26 mouse cellular contexts compared by ENCODE assay signal in the genomic region with DNA sequence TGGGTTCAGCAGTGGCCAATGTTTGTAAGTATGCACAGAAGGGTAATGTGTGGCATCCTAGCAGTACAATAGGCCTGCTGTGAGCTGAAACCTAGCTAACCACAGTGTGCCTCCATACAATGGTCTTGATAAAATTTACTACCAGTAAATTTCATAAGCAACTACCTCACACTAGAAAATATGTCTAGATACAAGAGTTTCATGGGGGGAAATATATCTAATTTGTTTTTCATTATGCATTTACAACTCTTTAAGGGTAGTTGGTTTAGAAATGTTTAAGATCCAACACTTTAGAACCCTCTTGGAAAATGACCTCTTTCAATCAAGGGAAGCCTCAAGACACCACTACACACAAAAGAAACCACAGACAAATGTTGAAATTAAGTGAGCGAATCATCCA.
DNase-seq lines count a peak whose midpoint lies in the region; ATAC-seq and TF ChIP-seq lines count a peak whose summit lies in the region.
"Had no signal": no experiment of that assay in that cellular context is flagged by ENCODE, and none has a peak within 500 bp of the region (broad histone marks: within the 10 kb centered on the region; RNA-seq: fewer than 3 reads in every experiment).

No protein-coding gene starts in this region.

- no peak overlapping the region for H3K9ac ChIP-seq in midbrain, embryonic 11.5 days (ENCODE audit: low read length)
- no peak overlapping the region for H3K9ac ChIP-seq in midbrain, postnatal 0 days (replicated peaks; ENCODE audit: low read length, poor library complexity, severe bottlenecking)
- no peak overlapping the region for H3K9ac ChIP-seq in intestine, postnatal 0 days (ENCODE audit: low read depth, low read length)
- H3K9ac ChIP-seq: embryonic facial prominence, embryonic 13.5 days; embryonic facial prominence, embryonic 15.5 days; forebrain, embryonic 12.5 days had no signal

- H3K4me3 ChIP-seq in midbrain, embryonic 11.5 days (ENCODE audit: low read depth, low read length) = no peak overlapping the region
- no peak overlapping the region for H3K4me3 ChIP-seq in midbrain, postnatal 0 days (ENCODE audit: low read depth, low read length)
- no peak overlapping the region for H3K4me3 ChIP-seq in intestine, postnatal 0 days (ENCODE audit: low read depth, low read length)
- H3K4me3 ChIP-seq in hindbrain, embryonic 10.5 days = no peak overlapping the region
- H3K4me3 ChIP-seq: embryonic facial prominence, embryonic 13.5 days; embryonic facial prominence, embryonic 15.5 days; erythroblast, embryonic 14.5 days; forebrain, embryonic 10.5 days; forebrain, embryonic 12.5 days had no signal

- no peaks in the 10 kb centered on the region for H3K27me3 ChIP-seq in midbrain, embryonic 11.5 days (ENCODE audit: control insufficient read depth, insufficient read depth, low read length)
- H3K27me3 ChIP-seq in midbrain, postnatal 0 days (ENCODE audit: insufficient read depth, low read length) = no peaks in the 10 kb centered on the region
- no peaks in the 10 kb centered on the region for H3K27me3 ChIP-seq in intestine, postnatal 0 days (replicated peaks; ENCODE audit: control insufficient read depth, insufficient read depth, low read length)
- no peaks in the 10 kb centered on the region for H3K27me3 ChIP-seq in hindbrain, embryonic 10.5 days (ENCODE audit: insufficient read depth, poor library complexity, severe bottlenecking)
- H3K27me3 ChIP-seq: CH12.LX; embryonic facial prominence, embryonic 13.5 days; embryonic facial prominence, embryonic 15.5 days; forebrain, embryonic 12.5 days had no signal

- 88% methylated on average over 1 of the region's 1 CpGs for WGBS in midbrain, embryonic 11.5 days
- WGBS in midbrain, postnatal 0 days = 96% methylated on average over 1 of the region's 1 CpGs
- 94% methylated on average over 1 of the region's 1 CpGs for WGBS in intestine, postnatal 0 days
- WGBS in hindbrain, embryonic 10.5 days = 92% methylated on average over 1 of the region's 1 CpGs

- ATAC-seq in midbrain, embryonic 11.5 days (ENCODE audit: low FRiP score) = no peak
- no peak for ATAC-seq in midbrain, postnatal 0 days (ENCODE audit: low FRiP score)
- ATAC-seq in intestine, postnatal 0 days = no peak
- ATAC-seq: activated CD4-positive, CD25-positive, alpha-beta regulatory T cell, adult 4 months; CD4-positive, CD25-positive, alpha-beta regulatory T cell, adult 4 months; forebrain, embryonic 14.5 days; forebrain, embryonic 16.5 days had no signal

- H3K27ac ChIP-seq in midbrain, embryonic 11.5 days (ENCODE audit: low read depth, low read length) = no peak overlapping the region
- no peak overlapping the region for H3K27ac ChIP-seq in midbrain, postnatal 0 days (ENCODE audit: low read depth, low read length)
- H3K27ac ChIP-seq in intestine, postnatal 0 days (ENCODE audit: low read depth, low read length) = no peak overlapping the region
- H3K27ac ChIP-seq in hindbrain, embryonic 10.5 days = no peak overlapping the region
- H3K27ac ChIP-seq: embryonic facial prominence, embryonic 13.5 days; embryonic facial prominence, embryonic 15.5 days; forebrain, embryonic 10.5 days; forebrain, embryonic 12.5 days had no signal

- no peaks in the 10 kb centered on the region for H3K36me3 ChIP-seq in midbrain, embryonic 11.5 days (ENCODE audit: control insufficient read depth, insufficient read depth, low read length)
- no peaks in the 10 kb centered on the region for H3K36me3 ChIP-seq in midbrain, postnatal 0 days (ENCODE audit: insufficient read depth, low read length)
- no peaks in the 10 kb centered on the region for H3K36me3 ChIP-seq in intestine, postnatal 0 days (ENCODE audit: control insufficient read depth, insufficient read depth)
- H3K36me3 ChIP-seq in hindbrain, embryonic 10.5 days = no peaks in the 10 kb centered on the region
- H3K36me3 ChIP-seq: embryonic facial prominence, embryonic 13.5 days; embryonic facial prominence, embryonic 15.5 days; forebrain, embryonic 10.5 days; forebrain, embryonic 12.5 days; G1E had no signal

- H3K9me3 ChIP-seq in midbrain, embryonic 11.5 days (ENCODE audit: control insufficient read depth, low read length) = no peaks in the 10 kb centered on the region
- H3K9me3 ChIP-seq in midbrain, postnatal 0 days (ENCODE audit: low read length) = no peaks in the 10 kb centered on the region
- no peaks in the 10 kb centered on the region for H3K9me3 ChIP-seq in intestine, postnatal 0 days (ENCODE audit: control insufficient read depth)
- H3K9me3 ChIP-seq in hindbrain, embryonic 10.5 days = no peaks in the 10 kb centered on the region
- H3K9me3 ChIP-seq: embryonic facial prominence, embryonic 13.5 days; embryonic facial prominence, embryonic 15.5 days; forebrain, embryonic 10.5 days; forebrain, embryonic 12.5 days had no signal

- H3K4me2 ChIP-seq in midbrain, embryonic 11.5 days = no peak overlapping the region
- no peak overlapping the region for H3K4me2 ChIP-seq in midbrain, postnatal 0 days (ENCODE audit: low read depth, low read length, poor library complexity, severe bottlenecking)
- H3K4me2 ChIP-seq in intestine, postnatal 0 days (replicated peaks; ENCODE audit: low read depth) = no peak overlapping the region
- H3K4me2 ChIP-seq: embryonic facial prominence, embryonic 13.5 days; embryonic facial prominence, embryonic 15.5 days; forebrain, embryonic 12.5 days had no signal

- no peak for TF ChIP-seq CTCF in midbrain, postnatal 0 days (IDR thresholded peaks at IDR 0.05)
- no peak for TF ChIP-seq CTCF in intestine, postnatal 0 days (IDR thresholded peaks at IDR 0.05; ENCODE audit: low read depth)

- H3K4me1 ChIP-seq in midbrain, embryonic 11.5 days (ENCODE audit: control insufficient read depth, insufficient read depth, low read length) = no peaks in the 10 kb centered on the region
- H3K4me1 ChIP-seq in midbrain, postnatal 0 days (ENCODE audit: insufficient read depth, low read length) = no peaks in the 10 kb centered on the region
- H3K4me1 ChIP-seq in intestine, postnatal 0 days (replicated peaks; ENCODE audit: control insufficient read depth, insufficient read depth, low read length) = no peaks in the 10 kb centered on the region
- no peaks in the 10 kb centered on the region for H3K4me1 ChIP-seq in hindbrain, embryonic 10.5 days (replicated peaks)
- H3K4me1 ChIP-seq: embryonic facial prominence, embryonic 13.5 days; embryonic facial prominence, embryonic 15.5 days; forebrain, embryonic 10.5 days; forebrain, embryonic 12.5 days had no signal

- DNase-seq in midbrain, embryonic 11.5 days (ENCODE audit: low spot score, missing footprints) = peak; percentile 21
- no peak for DNase-seq in midbrain, postnatal 0 days (ENCODE audit: low spot score)
- DNase-seq in Muller cell, postnatal 12 days (ENCODE audit: inconsistent ontology term) = peak; percentile 94
- DNase-seq in hindbrain, embryonic 10.5 days (ENCODE audit: low spot score) = no peak
- DNase-seq: adrenal gland, adult 8-10 months; adrenal gland, postnatal 14 days; adrenal gland, postnatal 36 days; B cell, adult 2 months; cerebellum, adult 11-12 months; cerebellum, adult 2 months; cerebellum, adult 9-10 months; cerebellum, postnatal 10 days; cerebellum, postnatal 25 days; embryo, embryonic 11 days had no signal

Comparison
In these comparisons a context has a peak if more than half of its experiments do, and no peak if none do; other contexts are left out.
1. DNase-seq: peak in midbrain, embryonic 11.5 days (single experiment) and Muller cell, postnatal 12 days (single experiment); none in midbrain, postnatal 0 days (single experiment) and hindbrain, embryonic 10.5 days (single experiment).